Mouse (Mus musculus): ENCODE data around the gene M6pr. TPM values are rescaled to one million over a fixed set of nuclear protein-coding genes. Genes with fewer than 3 reads are reported as not detected.

M6pr gene
- polyA plus RNA-seq, 1 experiment from 2014 or later, result 187 TPM

DNA sequence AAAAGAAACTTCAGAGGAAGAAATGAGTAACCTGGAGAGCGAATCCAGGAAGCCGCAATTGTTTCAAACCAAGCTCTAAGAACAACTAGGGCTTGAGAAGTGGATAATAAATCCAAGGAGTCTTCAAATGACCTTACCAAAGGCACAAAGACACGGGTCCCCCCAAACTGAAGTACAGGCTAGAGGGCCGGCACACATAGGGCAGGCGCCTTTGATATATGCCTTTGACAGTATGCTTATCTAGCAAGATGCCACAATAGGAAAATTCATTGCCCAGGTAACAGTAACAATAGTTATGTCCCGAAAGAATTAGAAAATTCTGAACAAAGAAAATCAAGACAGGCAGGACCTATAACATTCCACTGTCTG is 400 bp upstream of the M6pr start:
- POLR2A ChIA-PET, result interaction anchor here (1.5 kb wide), 1 partner anchor 12 kb away, joined by 3 read pairs; no protein-coding TSS in a partner anchor
- DNase-seq (ENCODE audit: low read depth, low spot score), result no peak
- ATAC-seq, result no peak
- in situ Hi-C loops (cut with MboI; ENCODE audit: low pct_unique_long_range_greater_than_20kb), result loop anchor here (5.0 to 10.0 kb wide), 3 partner anchors 51 to 1033 kb away; no protein-coding TSS in a partner anchor
- TF ChIP-seq CTCF (IDR thresholded peaks at IDR 0.05), result no peak
- no peaks in the 10 kb centered on the region for H3K27me3 ChIP-seq
- CTCF ChIA-PET, result interaction anchor here (0.6 to 2.1 kb wide), 9 partner anchors 11 to 1037 kb away, joined by 3 to 10 read pairs (median 3); no protein-coding TSS in a partner anchor

DNA sequence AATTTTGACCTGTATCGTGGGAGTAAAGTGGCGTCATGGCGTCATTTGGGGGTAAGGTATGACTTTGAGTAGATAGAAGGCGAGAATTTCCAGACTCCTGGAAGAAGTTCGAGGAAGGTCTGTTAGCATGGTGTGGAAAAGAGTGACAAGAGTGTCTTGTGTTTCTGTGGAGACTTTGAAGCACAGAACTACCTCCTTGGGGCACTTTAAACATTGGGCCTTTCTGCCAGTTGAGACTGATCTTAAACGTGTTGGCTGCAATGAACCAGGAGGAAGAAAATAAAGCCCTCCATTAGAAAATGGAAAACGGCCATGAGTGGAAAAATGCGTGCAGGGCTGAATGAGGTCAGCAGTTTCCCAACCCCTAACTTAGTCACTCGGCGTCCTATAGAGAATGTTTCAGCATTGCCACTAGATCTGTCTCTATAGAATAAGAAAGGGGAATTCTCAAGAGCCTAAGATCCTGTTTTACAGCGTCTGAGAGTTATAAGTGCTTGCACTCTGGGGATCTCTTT is 983 bp downstream of the M6pr start:
- POLR2A ChIA-PET, result no interaction called here
- DNase-seq (ENCODE audit: low read depth, low spot score), result no peak
- TF ChIP-seq CTCF (IDR thresholded peaks at IDR 0.05), result no peak
- CTCF ChIA-PET, result no interaction called here
- no peaks in the 10 kb centered on the region for H3K27me3 ChIP-seq
- in situ Hi-C loops (cut with MboI; ENCODE audit: low pct_unique_long_range_greater_than_20kb), result loop anchor here (5.0 to 10.0 kb wide), 3 partner anchors 52 to 1035 kb away; no protein-coding TSS in a partner anchor
- no peak for ATAC-seq

DNA sequence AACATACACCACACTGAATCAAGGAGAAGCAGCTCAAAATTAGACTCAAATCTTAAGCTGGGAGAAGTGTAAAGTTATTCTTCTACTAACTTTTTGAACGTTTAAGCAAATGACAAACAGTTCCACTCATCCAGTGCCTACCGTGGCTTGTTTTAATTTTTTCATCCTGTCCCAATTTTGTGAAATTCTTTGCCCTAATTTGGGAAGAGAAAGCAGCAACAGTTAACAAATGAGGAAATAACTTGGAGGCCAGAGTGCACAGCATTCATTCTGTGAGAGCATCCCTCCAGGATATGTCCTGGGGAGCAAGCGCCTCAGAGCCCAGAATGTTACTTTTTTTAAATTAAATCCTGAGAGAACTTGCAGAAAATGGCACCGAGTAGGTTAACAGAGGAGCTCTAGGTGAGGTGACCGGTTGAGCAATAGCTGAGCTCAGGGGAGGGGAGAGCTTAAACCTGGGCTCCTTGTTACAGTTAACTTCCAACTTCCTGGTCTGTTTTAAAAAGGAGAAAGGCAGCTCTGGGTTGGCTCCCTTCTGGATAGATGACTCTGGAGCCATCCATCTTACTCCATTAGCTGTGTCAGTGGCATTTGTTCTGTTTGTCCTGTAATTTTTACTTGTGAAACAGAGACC is 1.8 kb downstream of the M6pr start:
- ChIA-PET POLR2A (no interaction called here), CTCF (interaction anchor here (1.0 to 1.2 kb wide), 2 partner anchors 15 to 32 kb away, joined by 3 to 4 read pairs; no protein-coding TSS in a partner anchor)
- DNase-seq (ENCODE audit: low read depth, low spot score) (no peak), ATAC-seq (no peak)
- in situ Hi-C loops (cut with MboI; ENCODE audit: low pct_unique_long_range_greater_than_20kb), result no loop called here
- no peak for TF ChIP-seq CTCF (IDR thresholded peaks at IDR 0.05)
- no peaks in the 10 kb centered on the region for H3K27me3 ChIP-seq

DNA sequence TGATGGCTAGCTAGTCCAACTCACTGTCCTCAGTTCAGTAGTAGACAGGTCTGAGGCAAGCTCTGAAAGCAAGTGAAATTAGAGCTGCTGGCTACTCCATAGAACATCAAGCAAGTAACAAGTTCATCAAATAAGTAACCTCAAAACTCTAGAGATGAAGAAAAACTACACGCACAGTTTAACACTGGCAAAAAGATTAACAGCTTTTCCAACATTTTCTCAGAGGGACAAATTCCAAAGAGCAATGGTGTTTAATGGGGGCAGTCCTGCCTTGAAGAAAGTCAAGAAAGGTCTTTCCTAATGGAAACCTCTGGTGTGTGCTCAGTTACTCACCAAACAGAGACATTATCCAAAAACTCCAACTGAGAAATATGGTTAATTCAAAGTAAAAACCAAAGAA is 10.2 kb downstream of the M6pr start:
- no peak for TF ChIP-seq CTCF (IDR thresholded peaks at IDR 0.05)
- H3K27me3 ChIP-seq, result no peaks in the 10 kb centered on the region
- CTCF ChIA-PET, result interaction anchor here (0.9 to 1.9 kb wide), 3 partner anchors 14 to 17 kb away, joined by 3 to 7 read pairs (median 3); no protein-coding TSS in a partner anchor
- DNase-seq (ENCODE audit: low read depth, low spot score), result no peak
- no peak for ATAC-seq
- POLR2A ChIA-PET, result interaction anchor here (0.9 kb wide), 1 partner anchor 10 kb away, joined by 3 read pairs; no protein-coding TSS in a partner anchor
- in situ Hi-C loops (cut with MboI; ENCODE audit: low pct_unique_long_range_greater_than_20kb), result no loop called here

DNA sequence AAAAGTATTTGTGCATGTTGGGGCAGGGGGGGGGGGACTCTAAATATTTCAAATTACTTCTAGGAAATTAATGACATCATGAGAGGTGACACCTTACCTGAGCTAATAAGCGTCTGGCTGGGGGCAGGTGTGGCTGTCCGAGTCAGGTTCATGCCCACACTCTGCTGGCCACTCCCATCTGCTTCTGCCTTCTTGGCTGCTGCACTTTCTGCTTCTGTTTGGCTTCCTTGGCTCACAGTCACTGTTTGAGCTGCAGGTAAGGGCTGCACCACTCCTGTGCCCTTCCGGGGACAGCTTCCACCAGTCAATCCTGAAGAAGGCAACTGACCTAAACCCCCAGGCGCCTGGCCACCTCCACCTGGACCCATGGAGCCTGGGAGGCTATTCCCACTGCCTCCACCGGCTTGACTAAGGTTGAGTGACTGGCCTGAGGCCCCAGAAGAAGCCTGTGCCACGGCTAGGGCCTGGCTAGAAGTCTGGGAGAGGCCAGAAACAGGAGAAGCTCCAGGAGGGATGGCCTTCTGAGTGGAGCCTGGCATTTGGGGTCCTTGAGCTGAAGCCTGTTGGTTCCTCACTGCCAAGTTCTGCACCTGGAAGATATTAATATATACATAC is 16.9 kb downstream of the M6pr start:
- ATAC-seq (no peak), DNase-seq (ENCODE audit: low read depth, low spot score) (no peak)
- ChIA-PET CTCF (interaction anchor here (0.9 to 1.7 kb wide), 2 partner anchors 10 to 15 kb away, joined by 4 read pairs; no protein-coding TSS in a partner anchor), POLR2A (interaction anchor here (0.6 kb wide), 1 partner anchor 35 kb away, joined by 3 read pairs; no protein-coding TSS in a partner anchor)
- H3K27me3 ChIP-seq, result no peaks in the 10 kb centered on the region
- in situ Hi-C loops (cut with MboI; ENCODE audit: low pct_unique_long_range_greater_than_20kb), result no loop called here
- no peak for TF ChIP-seq CTCF (IDR thresholded peaks at IDR 0.05)

DNA sequence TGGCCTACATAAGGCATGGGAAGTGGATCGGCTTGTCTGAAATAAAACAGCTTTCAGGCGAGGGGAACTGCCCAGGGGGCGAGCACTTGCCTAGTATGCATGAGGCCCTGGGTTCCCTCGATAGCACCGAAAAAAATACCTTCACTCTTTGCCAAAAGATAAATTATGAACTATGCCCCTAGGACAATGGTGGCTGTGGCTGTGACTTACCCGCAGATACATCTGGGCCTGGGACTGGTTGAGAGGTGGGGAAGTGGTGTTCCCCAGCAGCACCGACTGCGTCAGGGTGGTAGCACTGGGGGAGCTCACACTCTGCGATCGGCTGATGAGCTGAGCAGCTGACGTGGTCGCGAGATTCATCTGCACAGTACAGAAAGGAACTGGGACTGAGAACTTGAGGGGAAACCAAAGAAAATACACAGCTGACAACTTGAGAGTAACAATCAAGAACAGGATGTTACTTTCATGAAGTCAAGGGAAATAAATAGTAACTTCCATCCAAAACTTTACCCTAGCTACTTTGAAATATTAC is 24.6 kb downstream of the M6pr start:
- ChIA-PET CTCF (interaction anchor here (0.9 to 1.4 kb wide), 3 partner anchors 12 to 18 kb away, joined by 4 to 7 read pairs (median 4); no protein-coding TSS in a partner anchor), POLR2A (interaction anchor here (0.5 kb wide), 1 partner anchor 1847 kb away, joined by 3 read pairs; no protein-coding TSS in a partner anchor)
- DNase-seq (ENCODE audit: low read depth, low spot score), result no peak
- no peak for ATAC-seq
- in situ Hi-C loops (cut with MboI; ENCODE audit: low pct_unique_long_range_greater_than_20kb), result no loop called here
- H3K27me3 ChIP-seq, result no peaks in the 10 kb centered on the region
- no peak for TF ChIP-seq CTCF (IDR thresholded peaks at IDR 0.05)

DNA sequence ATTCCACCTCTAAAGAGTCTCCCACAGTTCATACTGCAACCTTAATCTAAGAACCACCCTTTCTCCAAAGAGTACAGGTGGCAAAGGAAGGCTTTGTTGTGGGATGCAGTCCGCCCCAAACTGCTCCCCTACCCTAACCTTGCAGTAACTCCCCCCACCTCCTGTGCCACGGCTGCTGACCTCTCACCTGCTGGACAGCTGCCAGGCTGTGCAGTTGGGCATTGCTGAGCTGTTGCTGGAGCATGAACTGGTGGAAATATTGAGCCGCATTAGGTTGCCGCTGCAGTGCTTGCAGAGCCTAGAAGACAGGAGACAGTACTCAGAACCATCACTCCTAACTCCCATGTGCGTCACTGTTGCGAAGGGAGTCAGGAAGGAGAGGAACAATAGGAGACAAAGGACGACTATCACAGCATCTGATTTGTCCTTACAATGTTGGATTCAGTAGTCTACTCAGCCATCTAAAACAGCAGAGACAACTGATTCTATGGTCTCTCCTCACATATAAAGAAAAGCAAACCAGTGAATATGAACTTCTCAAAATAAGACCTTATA is 26.3 kb downstream of the M6pr start:
- in situ Hi-C loops (cut with MboI; ENCODE audit: low pct_unique_long_range_greater_than_20kb), result no loop called here
- ChIA-PET POLR2A (no interaction called here), CTCF (interaction anchor here (0.8 kb wide), 1 partner anchor 20 kb away, joined by 3 read pairs; no protein-coding TSS in a partner anchor)
- ATAC-seq (no peak), DNase-seq (ENCODE audit: low read depth, low spot score) (no peak)
- no peaks in the 10 kb centered on the region for H3K27me3 ChIP-seq
- TF ChIP-seq CTCF (IDR thresholded peaks at IDR 0.05), result no peak

DNA sequence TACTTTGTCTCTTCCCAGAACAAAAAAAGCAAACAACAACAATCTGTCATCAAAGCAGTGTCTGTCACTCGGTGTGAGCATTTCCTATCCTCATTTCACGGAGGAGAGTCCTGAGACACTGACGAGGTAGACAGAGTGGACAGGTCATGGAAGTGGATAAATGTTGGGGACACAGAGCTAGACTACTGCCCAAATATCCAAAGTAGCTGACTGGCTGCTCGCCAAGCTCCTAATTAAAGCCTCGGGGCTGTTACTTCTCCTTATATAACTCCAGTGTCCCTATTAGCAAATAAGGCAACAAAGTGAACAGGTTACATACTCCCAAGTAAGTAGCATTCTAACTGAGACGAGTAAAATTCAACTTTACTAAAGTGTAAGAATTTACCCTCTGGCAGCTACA is 29.0 kb downstream of the M6pr start:
- no peak for DNase-seq (ENCODE audit: low read depth, low spot score)
- POLR2A ChIA-PET, result no interaction called here
- in situ Hi-C loops (cut with MboI; ENCODE audit: low pct_unique_long_range_greater_than_20kb), result no loop called here
- TF ChIP-seq CTCF (IDR thresholded peaks at IDR 0.05), result no peak
- no peaks in the 10 kb centered on the region for H3K27me3 ChIP-seq
- CTCF ChIA-PET, result interaction anchor here (1.2 kb wide), 1 partner anchor 18 kb away, joined by 4 read pairs; no protein-coding TSS in a partner anchor
- no peak for ATAC-seq

DNA sequence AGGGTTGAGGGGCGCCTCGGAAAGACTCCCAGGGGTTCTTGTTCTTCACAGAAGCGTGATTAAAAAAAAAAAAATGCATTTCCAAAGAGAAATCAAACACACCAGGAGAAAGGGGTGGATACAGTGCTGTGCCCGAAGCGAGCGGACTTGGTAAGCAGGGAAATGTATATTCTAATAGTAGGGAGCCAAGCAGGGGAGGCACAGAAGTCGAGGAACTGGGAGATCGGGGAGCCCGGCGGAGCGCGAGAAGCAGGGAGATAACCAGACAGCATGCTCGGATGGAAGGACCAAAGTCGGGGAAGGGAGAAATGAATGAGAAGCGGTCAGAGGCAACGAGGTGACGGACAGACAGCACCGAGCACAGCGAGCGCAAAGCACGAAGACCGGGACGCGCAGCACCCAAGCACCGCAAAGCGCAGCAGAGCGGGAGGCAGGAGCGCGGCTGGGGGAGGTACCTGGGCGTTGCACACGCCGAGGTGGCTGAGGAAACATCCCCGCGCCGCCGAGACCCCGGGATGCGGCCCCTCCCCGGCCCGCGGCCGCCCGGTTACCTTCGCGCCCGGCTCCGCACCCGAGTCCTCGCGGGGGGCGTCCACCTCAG is 30.6 kb downstream of the M6pr start:
- in situ Hi-C loops (cut with MboI; ENCODE audit: low pct_unique_long_range_greater_than_20kb), result no loop called here
- CTCF ChIA-PET, result no interaction called here
- H3K27me3 ChIP-seq, result no peaks in the 10 kb centered on the region
- no peak for DNase-seq (ENCODE audit: low read depth, low spot score)
- ATAC-seq, result peak; percentile 84
- no peak for TF ChIP-seq CTCF (IDR thresholded peaks at IDR 0.05)
- POLR2A ChIA-PET, result no interaction called here

Data from Patski (cell line).